Mouse (Mus musculus) forebrain, embryonic 11.5 days (tissue): ENCODE results near the gene Iqch. TPM values are rescaled to one million over a fixed set of nuclear protein-coding genes. Genes with fewer than 3 reads are reported as not detected.
A peak's percentile ranks its signal among the peaks of the same experiment; 100 is the strongest.

Source experiments
- ATAC-seq: fragments of 200-750 bp; cut with Nextera tagmentation; replicated peaks from 2 replicates; pipeline ENCODE4 v1.8.0; 2017; ENCODE audit warnings: moderate TSS enrichment; ENCODE audit not compliant: low FRiP score
- DNase-seq: peaks from one replicate; pipeline ENCODE4 v3.0.0-alpha.2; 2017; ENCODE audit warnings: low spot score
- H3K27ac ChIP-seq: fragments of 300-500 bp; sonication (generic); 2 replicates; pipeline ENCODE4 v1.5.1; 2014; ENCODE audit warnings: low read depth, low read length
- H3K27me3 ChIP-seq: fragments of 300-500 bp; sonication (generic); 2 replicates; pipeline ENCODE4 v1.6.1; 2014; ENCODE audit warnings: mild to moderate bottlenecking, low read length, mixed read lengths; ENCODE audit not compliant: control insufficient read depth, insufficient read depth
- H3K36me3 ChIP-seq: fragments of 300-500 bp; sonication (generic); 2 replicates; pipeline ENCODE4 v1.6.1; 2014; ENCODE audit warnings: mild to moderate bottlenecking, low read length, moderate library complexity, mixed read lengths; ENCODE audit not compliant: control insufficient read depth, insufficient read depth
- H3K4me1 ChIP-seq: fragments of 300-500 bp; sonication (generic); replicated peaks from 2 replicates; pipeline ENCODE4 v1.6.1; 2014; ENCODE audit warnings: low read length, mixed read lengths; ENCODE audit not compliant: control insufficient read depth, insufficient read depth
- H3K4me2 ChIP-seq: fragments of 300-500 bp; sonication (generic); 2 replicates; pipeline ENCODE4 v1.6.1; 2014; ENCODE audit warnings: low read depth, mild to moderate bottlenecking, low read length, moderate library complexity, mixed read lengths; ENCODE audit not compliant: severe bottlenecking
- H3K4me3 ChIP-seq: fragments of 300-500 bp; sonication (generic); 2 replicates; pipeline ENCODE4 v1.5.1; 2014; ENCODE audit warnings: low read depth, low read length
- H3K9ac ChIP-seq: fragments of 300-500 bp; sonication (generic); 2 replicates; pipeline ENCODE4 v1.6.1; 2014; ENCODE audit warnings: low read length
- H3K9me3 ChIP-seq: fragments of 300-500 bp; sonication (generic); 2 replicates; pipeline ENCODE4 v1.6.1; 2016; ENCODE audit warnings: low read length, mixed read lengths; ENCODE audit not compliant: control insufficient read depth
- WGBS: fragments of 180-500 bp; shearing (Covaris S2); extraction: QIAGEN DNeasy Blood & Tissue Kit; methylation state at CpG from one replicate; pipeline ENCODE4 v1.1.7; 2014; 5-methylcytosine and 5-hydroxymethylcytosine counted together
- polyA plus RNA-seq: library from polyadenylated mRNA; unstranded; fragments of >200 nt; fragmentation: Nextera tagmentation; extraction: Ambion mirVana; gene quantifications from 2 replicates; pipeline ENCODE4 v1.2.1, GENCODE M21; 2014

Iqch gene
- polyA plus RNA-seq: 0.17 TPM in 1 of 2 replicates, not detected in the other

- H3K4me3 ChIP-seq: peak within 1 kb of the TSS; percentile 96
- H3K9me3 ChIP-seq: no peaks in the 10 kb centered on the region
- H3K4me2 ChIP-seq: peak within 1 kb of the TSS; percentile 73
- no peaks in the 10 kb centered on the region for H3K36me3 ChIP-seq
- peaks cover 10% of the 10 kb centered on the region for H3K4me1 ChIP-seq
- no peaks in the 10 kb centered on the region for H3K27me3 ChIP-seq
- WGBS: 2% methylated on average over 68 of the region's 70 CpGs
- H3K9ac ChIP-seq: peak within 1 kb of the TSS; percentile 91
- H3K27ac ChIP-seq: no peak within 1 kb of the TSS
- peak; percentile 99 for DNase-seq
- peak; percentile 98 for ATAC-seq
These were observed at the start of gene Iqch, which contains the start of gene Aagab for GRCm38 (mm10) chr9:63602043-63602939. Gene Iqch (minus strand): TSS chr9:63602493. Gene Aagab (plus strand): TSS chr9:63602660.

GRCm38 (mm10) chr9:63651594-63651993, 49.3 kb upstream of the Iqch start:
- ATAC-seq (no peak), DNase-seq (no peak)
- Histone ChIP-seq H3K36me3 (no peaks in the 10 kb centered on the region; the same call in 1 of the 2 replicates), H3K4me2 (no peak overlapping the region), H3K4me3 (no peak overlapping the region), H3K27ac (no peak overlapping the region), H3K9me3 (no peaks in the 10 kb centered on the region), H3K9ac (no peak overlapping the region), H3K4me1 (peaks cover 6% of the 10 kb centered on the region; the same call in 1 of the 2 replicates), H3K27me3 (no peaks in the 10 kb centered on the region)
- 93% methylated on average over 11 of the region's 11 CpGs for WGBS

- no peak overlapping the region for H3K4me2 ChIP-seq
- no peaks in the 10 kb centered on the region for H3K27me3 ChIP-seq
- DNase-seq: no peak
- H3K9me3 ChIP-seq: no peaks in the 10 kb centered on the region
- no peak overlapping the region for H3K27ac ChIP-seq
- H3K36me3 ChIP-seq: no peaks in the 10 kb centered on the region; the same call in 1 of the 2 replicates
- peaks cover 6% of the 10 kb centered on the region; the same call in 1 of the 2 replicates for H3K4me1 ChIP-seq
- H3K9ac ChIP-seq: no peak overlapping the region
- WGBS: 92% methylated on average over 14 of the region's 14 CpGs
- no peak overlapping the region for H3K4me3 ChIP-seq
- no peak for ATAC-seq
These were observed 48.6 kb upstream of the Iqch start for GRCm38 (mm10) chr9:63650905-63651304.

GRCm38 (mm10) chr9:63649841-63650545, 47.7 kb upstream of the Iqch start:
- Histone ChIP-seq H3K4me1 (peaks cover 6% of the 10 kb centered on the region; the same call in 1 of the 2 replicates), H3K36me3 (no peaks in the 10 kb centered on the region; the same call in 1 of the 2 replicates), H3K4me2 (no peak overlapping the region), H3K9ac (no peak overlapping the region), H3K27ac (no peak overlapping the region), H3K4me3 (no peak overlapping the region), H3K27me3 (no peaks in the 10 kb centered on the region), H3K9me3 (no peaks in the 10 kb centered on the region)
- WGBS: 91% methylated on average over 8 of the region's 8 CpGs
- ATAC-seq (no peak), DNase-seq (no peak)

GRCm38 (mm10) chr9:63648520-63648918, 46.2 kb upstream of the Iqch start:
- H3K9ac ChIP-seq: no peak overlapping the region
- H3K27ac ChIP-seq: no peak overlapping the region
- H3K9me3 ChIP-seq: no peaks in the 10 kb centered on the region
- H3K4me1 ChIP-seq: peaks cover 3% of the 10 kb centered on the region; the same call in 1 of the 2 replicates
- no peaks in the 10 kb centered on the region; the same call in 1 of the 2 replicates for H3K36me3 ChIP-seq
- ATAC-seq (no peak), DNase-seq (no peak)
- no peak overlapping the region for H3K4me2 ChIP-seq
- H3K4me3 ChIP-seq: no peak overlapping the region
- no peaks in the 10 kb centered on the region for H3K27me3 ChIP-seq
- 86% methylated on average over 9 of the region's 9 CpGs for WGBS

GRCm38 (mm10) chr9:63647581-63648519, 45.6 kb upstream of the Iqch start:
- H3K9me3 ChIP-seq: no peaks in the 10 kb centered on the region
- 79% methylated on average over 9 of the region's 9 CpGs for WGBS
- H3K27ac ChIP-seq: no peak overlapping the region
- no peak overlapping the region for H3K4me3 ChIP-seq
- ATAC-seq: no peak
- DNase-seq: no peak
- no peaks in the 10 kb centered on the region for H3K4me1 ChIP-seq
- no peaks in the 10 kb centered on the region for H3K27me3 ChIP-seq
- H3K4me2 ChIP-seq: no peak overlapping the region
- H3K9ac ChIP-seq: no peak overlapping the region
- no peaks in the 10 kb centered on the region; the same call in 1 of the 2 replicates for H3K36me3 ChIP-seq

GRCm38 (mm10) chr9:63645084-63645483, 42.8 kb upstream of the Iqch start:
- Histone ChIP-seq H3K9me3 (no peaks in the 10 kb centered on the region), H3K4me3 (no peak overlapping the region), H3K36me3 (no peaks in the 10 kb centered on the region; the same call in 1 of the 2 replicates), H3K27ac (no peak overlapping the region), H3K9ac (no peak overlapping the region), H3K4me1 (no peaks in the 10 kb centered on the region), H3K27me3 (no peaks in the 10 kb centered on the region), H3K4me2 (no peak overlapping the region)
- DNase-seq: no peak
- no peak for ATAC-seq
- WGBS: 88% methylated on average over 8 of the region's 8 CpGs

GRCm38 (mm10) chr9:63644011-63644410, 41.7 kb upstream of the Iqch start:
- WGBS: 92% methylated on average over 6 of the region's 6 CpGs
- Histone ChIP-seq H3K36me3 (no peaks in the 10 kb centered on the region; the same call in 1 of the 2 replicates), H3K9me3 (no peaks in the 10 kb centered on the region), H3K9ac (no peak overlapping the region), H3K27ac (no peak overlapping the region), H3K27me3 (no peaks in the 10 kb centered on the region), H3K4me3 (no peak overlapping the region), H3K4me1 (no peaks in the 10 kb centered on the region), H3K4me2 (no peak overlapping the region)
- DNase-seq (no peak), ATAC-seq (no peak)
